Mouse (Mus musculus): Measurements from ENCODE around the gene Ypel2.

Ypel2 gene

DNA sequence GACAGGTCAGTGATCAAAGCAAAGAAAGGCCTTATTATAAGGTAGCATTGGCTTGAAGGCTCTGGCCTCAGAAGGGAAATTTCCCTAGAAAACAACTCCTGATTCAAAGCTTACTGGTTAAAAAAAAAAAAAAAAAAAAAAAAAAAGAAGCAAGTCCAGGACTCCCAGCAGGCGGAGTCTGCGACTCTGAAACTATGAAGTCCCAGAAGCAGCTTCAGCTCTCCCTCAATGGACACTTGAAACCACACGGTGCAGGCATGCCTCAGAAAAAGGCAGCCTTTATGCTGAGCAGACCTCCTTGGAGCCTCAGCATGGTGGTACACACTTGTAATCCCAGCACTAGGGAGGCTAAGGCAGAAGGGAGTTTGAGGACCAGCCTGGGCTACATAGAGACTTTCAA lies 97.9 kb downstream of the Ypel2 start:
- DNase-seq (ENCODE audit: low spot score), result no peak

DNA sequence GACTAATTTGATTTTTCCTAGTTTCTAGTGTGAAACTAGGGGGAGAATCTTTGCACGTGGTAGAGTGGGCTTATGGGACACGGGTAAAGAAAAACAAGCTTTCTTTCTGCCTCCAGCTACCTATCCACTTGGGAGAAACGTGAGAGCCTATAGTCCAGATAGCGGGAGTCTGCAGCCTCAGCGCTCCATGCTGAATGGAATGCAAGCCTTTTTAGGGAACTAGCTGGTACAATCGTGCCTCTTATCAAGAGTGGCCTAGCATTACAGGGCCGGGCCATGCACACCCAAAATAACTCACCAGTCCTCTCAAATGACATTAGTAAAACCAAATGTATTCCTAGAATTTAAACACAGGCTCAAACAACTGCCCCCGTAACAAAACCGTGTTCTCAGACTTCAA lies 98.4 kb downstream of the Ypel2 start:
- no peak for DNase-seq (ENCODE audit: low spot score)

DNA sequence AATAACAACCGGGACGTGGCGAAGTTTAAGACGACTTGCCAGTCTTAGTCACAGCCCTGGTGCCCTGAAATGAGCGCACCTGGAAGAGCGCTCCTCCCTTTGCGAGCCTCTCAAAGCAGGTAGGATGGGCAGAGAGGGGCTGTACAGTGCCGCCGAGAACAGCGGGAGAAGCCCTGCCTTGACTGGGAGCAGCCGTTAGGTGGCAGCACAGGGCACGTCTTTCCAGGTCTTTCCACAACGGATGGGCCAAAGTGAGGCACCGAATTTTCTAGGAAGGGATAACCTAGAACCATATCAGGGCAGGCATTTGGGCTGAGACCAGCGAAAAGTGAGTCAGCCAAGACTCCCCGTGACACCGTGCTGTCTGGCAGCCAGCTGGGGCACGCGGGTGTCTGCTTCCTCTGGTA lies 99.3 kb downstream of the Ypel2 start:
- DNase-seq (ENCODE audit: low spot score), result peak; percentile 54

DNA sequence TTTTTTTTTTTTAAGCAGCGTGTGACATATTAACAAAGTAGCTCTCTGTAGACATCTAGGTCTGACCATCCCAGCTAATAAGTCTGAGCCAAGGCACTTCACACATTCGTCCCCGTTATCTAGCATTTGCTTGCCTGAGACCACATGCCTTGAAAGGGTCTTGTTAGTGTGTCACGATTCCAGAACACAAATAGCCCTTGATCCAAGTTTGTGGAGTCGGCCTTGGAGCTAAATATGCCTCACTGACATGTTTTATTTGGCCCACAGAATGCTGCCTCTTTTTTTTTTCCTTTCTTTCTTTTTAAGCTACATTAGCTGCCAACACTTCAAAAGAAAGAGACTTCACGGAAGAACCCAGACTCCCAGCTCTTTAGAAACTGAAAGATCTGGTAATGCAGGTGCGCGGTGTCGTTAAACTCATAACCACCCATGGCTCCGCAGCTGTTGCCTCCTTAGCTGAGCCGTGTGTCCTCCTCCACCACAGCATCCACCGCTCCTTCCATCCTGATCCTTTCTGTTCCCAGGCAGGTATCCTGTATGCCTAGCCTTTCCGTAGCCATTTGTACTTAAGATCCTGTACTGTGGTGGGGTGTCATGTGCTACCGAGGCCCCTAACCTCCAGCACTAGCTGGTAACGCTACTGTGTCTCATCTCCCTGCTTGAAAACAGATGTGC lies 100.4 kb downstream of the Ypel2 start:
- no peak for DNase-seq (ENCODE audit: low spot score)

All from spleen, adult 12 weeks (tissue).